Mouse (Mus musculus) liver, embryonic 12.5 days (tissue): ENCODE results near the gene Hoxd12. TPM values are rescaled to one million over a fixed set of nuclear protein-coding genes. Genes with fewer than 3 reads are reported as not detected.
A peak's percentile ranks its signal among the peaks of the same experiment; 100 is the strongest.

Source experiments
- ATAC-seq: fragments of 200-750 bp; cut with Nextera tagmentation; 2 replicates; pipeline ENCODE4 v1.8.0; 2017; ENCODE audit warnings: moderate number of reproducible peaks, mild to moderate bottlenecking, moderate library complexity
- H3K27ac ChIP-seq: fragments of 300-500 bp; sonication (generic); 2 replicates; pipeline ENCODE4 v1.5.1; 2016; ENCODE audit warnings: mild to moderate bottlenecking
- H3K27me3 ChIP-seq: fragments of 300-500 bp; sonication (generic); replicated peaks from 2 replicates; pipeline ENCODE4 v1.6.1; 2016; ENCODE audit warnings: mild to moderate bottlenecking, moderate library complexity
- H3K36me3 ChIP-seq: fragments of 300-500 bp; sonication (generic); 2 replicates; pipeline ENCODE4 v1.6.1; 2016; ENCODE audit warnings: mild to moderate bottlenecking, moderate library complexity
- H3K4me1 ChIP-seq: fragments of 300-500 bp; sonication (generic); 2 replicates; pipeline ENCODE4 v1.6.1; 2016
- H3K4me2 ChIP-seq: fragments of 300-500 bp; sonication (generic); 2 replicates; pipeline ENCODE4 v1.6.1; 2016; ENCODE audit warnings: mild to moderate bottlenecking, moderate library complexity
- H3K4me3 ChIP-seq: fragments of 300-500 bp; sonication (generic); 2 replicates; pipeline ENCODE4 v1.5.1; 2016; ENCODE audit warnings: mild to moderate bottlenecking, moderate library complexity
- H3K9ac ChIP-seq: fragments of 300-500 bp; sonication (generic); 2 replicates; pipeline ENCODE4 v1.6.1; 2016; ENCODE audit warnings: mild to moderate bottlenecking, moderate library complexity
- H3K9me3 ChIP-seq: fragments of 300-500 bp; sonication (generic); replicated peaks from 2 replicates; pipeline ENCODE4 v1.6.1; 2016; ENCODE audit warnings: mild to moderate bottlenecking, moderate library complexity
- WGBS: fragments of 180-500 bp; shearing (Covaris S2); methylation state at CpG from one replicate; pipeline ENCODE4 v1.1.7; 2016; ENCODE audit not compliant: insufficient replicate concordance; 5-methylcytosine and 5-hydroxymethylcytosine counted together
- polyA plus RNA-seq: library from polyadenylated mRNA; unstranded; fragments of >200 nt; fragmentation: Nextera tagmentation; extraction: Ambion mirVana; gene quantifications from 2 replicates; pipeline ENCODE4 v1.2.1, GENCODE M21; 2016

Gene Hoxd12
- polyA plus RNA-seq, 1 experiment from 2014 or later, result not detected

DNA sequence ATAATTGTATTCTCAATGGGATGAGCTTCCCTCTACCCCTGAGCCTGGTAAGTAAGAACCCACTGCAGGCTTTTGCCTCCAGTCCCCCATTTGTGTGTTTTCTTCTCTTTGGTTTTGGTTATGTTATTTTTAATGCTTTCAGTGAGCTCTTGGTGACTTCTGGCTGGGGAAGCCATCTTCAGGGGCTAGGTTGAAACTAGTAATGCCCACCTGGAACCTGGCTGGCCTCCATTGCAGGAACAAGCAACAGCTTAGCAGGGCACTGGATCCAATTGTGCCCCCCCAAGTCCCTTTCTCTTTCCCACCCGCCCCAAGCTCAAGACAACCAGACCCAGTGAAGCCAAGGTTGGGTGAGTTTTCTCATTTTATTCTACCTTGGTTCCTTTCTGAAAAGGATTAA is 20.6 kb downstream of the Hoxd12 start:
- no peaks in the 10 kb centered on the region for H3K9me3 ChIP-seq
- no peak for ATAC-seq
- no peak overlapping the region for H3K27ac ChIP-seq
- 5% methylated on average over 1 of the region's 1 CpGs for WGBS
- H3K4me2 ChIP-seq, result no peak overlapping the region
- peaks cover 99% of the 10 kb centered on the region for H3K27me3 ChIP-seq
- peaks cover 9% of the 10 kb centered on the region; the same call in 1 of the 2 replicates for H3K4me1 ChIP-seq
- H3K9ac ChIP-seq, result no peak overlapping the region
- H3K36me3 ChIP-seq, result no peaks in the 10 kb centered on the region
- no peak overlapping the region for H3K4me3 ChIP-seq

DNA sequence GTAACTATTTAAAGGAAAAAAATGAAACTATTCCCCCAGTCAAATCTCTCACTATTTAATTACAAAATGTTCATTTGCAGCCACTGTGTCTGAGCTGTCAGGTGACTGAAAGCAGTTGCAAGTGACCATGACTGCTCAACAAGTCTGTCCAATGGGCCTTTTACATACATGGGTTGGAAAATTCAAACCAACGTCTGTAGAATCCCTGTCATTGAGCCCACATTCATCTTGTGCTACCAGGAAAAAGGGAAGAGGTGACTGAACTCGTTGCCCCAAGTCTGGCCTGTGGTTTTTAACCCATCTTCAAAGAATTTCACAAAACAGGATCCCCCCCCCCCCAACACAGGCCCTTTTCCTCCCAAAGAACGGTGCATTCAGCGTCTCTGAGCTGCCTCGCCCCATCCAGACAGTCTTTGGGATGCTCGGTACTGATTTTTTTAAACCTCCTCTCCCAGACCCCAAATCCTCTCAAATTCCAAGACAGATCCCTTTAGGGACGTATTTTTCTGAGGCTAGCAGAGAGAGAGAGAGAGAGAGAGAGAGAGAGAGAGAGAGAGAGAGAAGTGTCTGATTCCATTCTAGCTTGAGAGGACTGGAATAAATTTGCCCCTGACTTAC is 21.1 kb downstream of the Hoxd12 start:
- Histone ChIP-seq H3K27ac (no peak overlapping the region), H3K36me3 (no peaks in the 10 kb centered on the region), H3K4me2 (no peak overlapping the region), H3K4me1 (peaks cover 9% of the 10 kb centered on the region; the same call in 1 of the 2 replicates), H3K27me3 (peaks cover 100% of the 10 kb centered on the region), H3K9me3 (no peaks in the 10 kb centered on the region), H3K4me3 (no peak overlapping the region), H3K9ac (no peak overlapping the region)
- WGBS, result 2% methylated on average over 7 of the region's 7 CpGs
- no peak for ATAC-seq

GRCm38 (mm10) chr2:74696442-74697335 is 21.9 kb downstream of the Hoxd12 start:
- WGBS, result 5% methylated on average over 34 of the region's 34 CpGs
- H3K27me3 ChIP-seq, result peaks cover 100% of the 10 kb centered on the region
- no peak overlapping the region for H3K4me2 ChIP-seq
- peaks cover 9% of the 10 kb centered on the region; the same call in 1 of the 2 replicates for H3K4me1 ChIP-seq
- no peak overlapping the region for H3K4me3 ChIP-seq
- H3K36me3 ChIP-seq, result no peaks in the 10 kb centered on the region
- ATAC-seq, result no peak
- H3K9ac ChIP-seq, result no peak overlapping the region
- no peaks in the 10 kb centered on the region for H3K9me3 ChIP-seq
- no peak overlapping the region for H3K27ac ChIP-seq

GRCm38 (mm10) chr2:74697567-74698121 is 22.8 kb downstream of the Hoxd12 start, which contains the start of gene Hoxd9:
Gene Hoxd9 (plus strand): TSS chr2:74697727.
- H3K4me3 ChIP-seq, result peak within 1 kb of the TSS; percentile 35
- under 1% methylated on average over 43 of the region's 43 CpGs for WGBS
- peaks cover 100% of the 10 kb centered on the region for H3K27me3 ChIP-seq
- H3K36me3 ChIP-seq, result no peaks in the 10 kb centered on the region
- H3K4me2 ChIP-seq, result peak within 1 kb of the TSS; percentile 55
- H3K27ac ChIP-seq, result no peak within 1 kb of the TSS
- no peak within 1 kb of the TSS for H3K9ac ChIP-seq
- H3K9me3 ChIP-seq, result no peaks in the 10 kb centered on the region
- ATAC-seq, result no peak; the same call in 1 of the 2 replicates
- H3K4me1 ChIP-seq, result peaks cover 9% of the 10 kb centered on the region; the same call in 1 of the 2 replicates

GRCm38 (mm10) chr2:74698201-74699052 is 23.6 kb downstream of the Hoxd12 start:
- Histone ChIP-seq H3K4me2 (peak overlapping the region; percentile 55), H3K9me3 (no peaks in the 10 kb centered on the region), H3K9ac (no peak overlapping the region), H3K27ac (no peak overlapping the region), H3K36me3 (no peaks in the 10 kb centered on the region), H3K27me3 (peaks cover 100% of the 10 kb centered on the region), H3K4me1 (peaks cover 9% of the 10 kb centered on the region; the same call in 1 of the 2 replicates), H3K4me3 (peak overlapping the region; percentile 35)
- 2% methylated on average over 64 of the region's 86 CpGs for WGBS
- no peak for ATAC-seq

DNA sequence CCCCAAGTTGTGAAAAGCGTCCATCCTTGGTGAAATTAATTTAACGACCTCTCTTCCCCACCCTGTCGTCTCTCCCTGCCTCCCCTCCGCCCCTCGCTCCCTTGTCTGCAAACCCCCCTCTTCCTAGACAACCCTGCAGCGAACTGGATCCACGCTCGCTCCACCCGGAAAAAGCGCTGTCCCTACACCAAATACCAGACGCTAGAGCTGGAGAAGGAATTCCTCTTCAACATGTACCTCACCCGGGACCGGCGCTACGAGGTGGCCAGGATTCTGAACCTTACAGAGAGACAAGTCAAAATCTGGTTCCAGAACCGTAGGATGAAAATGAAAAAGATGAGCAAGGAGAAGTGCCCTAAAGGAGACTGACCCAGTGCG is 24.2 kb downstream of the Hoxd12 start:
- no peak for ATAC-seq
- Histone ChIP-seq H3K27me3 (peaks cover 100% of the 10 kb centered on the region), H3K4me1 (peaks cover 9% of the 10 kb centered on the region; the same call in 1 of the 2 replicates), H3K27ac (no peak overlapping the region), H3K36me3 (no peaks in the 10 kb centered on the region), H3K9ac (no peak overlapping the region), H3K4me2 (no peak overlapping the region), H3K9me3 (no peaks in the 10 kb centered on the region), H3K4me3 (no peak overlapping the region)
- WGBS, result 2% methylated on average over 17 of the region's 17 CpGs

- Histone ChIP-seq H3K4me1 (peaks cover 13% of the 10 kb centered on the region; the same call in 1 of the 2 replicates), H3K9me3 (no peaks in the 10 kb centered on the region), H3K27me3 (peaks cover 100% of the 10 kb centered on the region), H3K36me3 (no peaks in the 10 kb centered on the region), H3K9ac (no peak overlapping the region), H3K4me3 (no peak overlapping the region), H3K27ac (no peak overlapping the region), H3K4me2 (no peak overlapping the region)
- 10% methylated on average over 23 of the region's 23 CpGs for WGBS
- ATAC-seq, result no peak
These were observed 25.1 kb downstream of the Hoxd12 start for GRCm38 (mm10) chr2:74699664-74700545.

DNA sequence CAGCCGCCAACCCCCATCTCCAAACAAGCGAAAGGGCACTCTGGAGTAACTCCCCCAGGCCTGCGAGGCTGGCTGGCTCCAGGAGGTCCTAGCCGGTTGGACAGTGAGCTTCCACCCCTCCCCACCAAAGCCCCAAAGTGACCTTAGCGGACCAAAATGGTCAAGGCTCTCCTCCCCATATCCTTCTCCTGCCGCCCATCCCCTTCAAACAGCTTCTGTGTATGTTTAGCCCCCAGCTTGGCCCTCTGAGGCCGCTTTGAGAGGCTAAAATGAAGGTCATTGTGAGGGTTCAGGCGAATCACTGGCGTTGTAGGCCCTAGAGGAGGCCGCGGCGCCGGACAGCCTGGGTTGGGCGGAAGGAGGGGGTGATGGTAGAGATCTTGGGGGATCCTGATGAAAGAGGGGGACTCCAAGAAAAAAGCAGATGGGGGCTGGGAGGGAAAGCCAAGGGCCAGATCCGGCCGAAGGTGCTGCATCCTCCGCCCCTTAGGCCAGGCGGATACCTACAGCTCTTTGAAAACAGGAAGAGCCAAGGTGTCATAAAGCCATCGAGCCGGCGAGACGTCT is 25.8 kb downstream of the Hoxd12 start:
- 13% methylated on average over 22 of the region's 22 CpGs for WGBS
- no peak overlapping the region for H3K4me3 ChIP-seq
- no peak for ATAC-seq
- H3K4me1 ChIP-seq, result peaks cover 20% of the 10 kb centered on the region
- no peak overlapping the region for H3K4me2 ChIP-seq
- no peaks in the 10 kb centered on the region for H3K36me3 ChIP-seq
- no peak overlapping the region for H3K9ac ChIP-seq
- H3K27ac ChIP-seq, result no peak overlapping the region
- no peaks in the 10 kb centered on the region for H3K9me3 ChIP-seq
- H3K27me3 ChIP-seq, result peaks cover 100% of the 10 kb centered on the region

DNA sequence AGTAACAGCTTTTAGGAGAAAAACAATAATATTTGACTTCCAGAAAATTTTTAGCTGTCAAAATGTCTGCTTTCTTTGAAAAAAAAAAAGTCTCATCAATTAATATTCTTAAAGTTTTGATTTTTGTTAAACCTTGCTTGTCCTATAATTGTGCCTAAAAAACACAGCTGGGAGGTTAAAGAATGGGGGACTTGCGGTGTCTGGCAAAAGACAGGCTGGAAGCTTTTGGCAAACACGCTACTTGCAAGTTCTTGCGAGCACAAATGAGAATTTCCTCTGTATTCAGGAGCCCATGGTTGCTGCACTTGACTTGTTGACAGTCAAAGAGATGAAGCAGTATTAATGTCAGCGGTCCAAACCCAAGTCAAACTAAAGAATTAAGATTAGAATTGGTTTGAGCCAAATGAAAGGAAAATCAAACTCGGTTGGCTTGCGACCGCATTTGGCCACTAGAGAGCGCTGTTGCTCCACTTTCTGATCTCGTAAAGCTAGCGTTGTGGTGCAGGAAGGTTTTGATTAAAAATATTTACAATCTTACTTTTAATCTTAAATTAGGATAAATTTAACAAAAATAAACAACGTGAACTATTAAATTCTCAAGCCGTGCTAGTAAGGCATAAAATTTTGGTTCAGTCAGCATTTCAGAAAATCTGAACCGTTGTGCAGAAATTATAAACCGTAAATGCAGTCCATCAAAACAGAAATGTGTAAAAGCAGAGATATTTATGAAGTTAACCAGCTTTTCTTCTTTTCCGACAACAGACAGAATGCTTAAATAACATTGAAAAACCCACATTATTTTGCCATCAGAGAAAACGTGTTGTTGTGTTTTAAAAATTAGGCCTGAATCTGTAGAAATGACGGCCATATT is 27.4 kb downstream of the Hoxd12 start:
- Histone ChIP-seq H3K9me3 (no peaks in the 10 kb centered on the region), H3K4me2 (no peak overlapping the region), H3K4me3 (no peak overlapping the region), H3K27me3 (peaks cover 99% of the 10 kb centered on the region), H3K4me1 (peaks cover 21% of the 10 kb centered on the region), H3K27ac (no peak overlapping the region), H3K9ac (no peak overlapping the region), H3K36me3 (no peaks in the 10 kb centered on the region)
- ATAC-seq, result no peak
- WGBS, result 15% methylated on average over 17 of the region's 17 CpGs

GRCm38 (mm10) chr2:74702820-74703219 is 28.0 kb downstream of the Hoxd12 start:
- no peak overlapping the region for H3K4me2 ChIP-seq
- 27% methylated on average over 6 of the region's 6 CpGs for WGBS
- H3K9ac ChIP-seq, result no peak overlapping the region
- H3K9me3 ChIP-seq, result no peaks in the 10 kb centered on the region
- H3K36me3 ChIP-seq, result no peaks in the 10 kb centered on the region
- peaks cover 21% of the 10 kb centered on the region for H3K4me1 ChIP-seq
- H3K27me3 ChIP-seq, result peaks cover 99% of the 10 kb centered on the region
- no peak overlapping the region for H3K27ac ChIP-seq
- H3K4me3 ChIP-seq, result no peak overlapping the region
- no peak for ATAC-seq
